Mouse (Mus musculus) hematopoietic multipotent progenitor cell, adult 10-12 weeks (in vitro differentiated cells): ENCODE data around the gene Olfr1121. TPM values are rescaled to one million over a fixed set of nuclear protein-coding genes. Genes with fewer than 3 reads are reported as not detected.

Source experiments
- polyA plus RNA-seq: library from polyadenylated mRNA; stranded (reverse); fragments of >175 nt; gene quantifications from 2 replicates; pipeline ENCODE4 v1.2.3, GENCODE M21; 2012; ENCODE audit warnings: low replicate concordance

The Olfr1121 gene
- polyA plus RNA-seq = not detected in 2 replicates

DNA sequence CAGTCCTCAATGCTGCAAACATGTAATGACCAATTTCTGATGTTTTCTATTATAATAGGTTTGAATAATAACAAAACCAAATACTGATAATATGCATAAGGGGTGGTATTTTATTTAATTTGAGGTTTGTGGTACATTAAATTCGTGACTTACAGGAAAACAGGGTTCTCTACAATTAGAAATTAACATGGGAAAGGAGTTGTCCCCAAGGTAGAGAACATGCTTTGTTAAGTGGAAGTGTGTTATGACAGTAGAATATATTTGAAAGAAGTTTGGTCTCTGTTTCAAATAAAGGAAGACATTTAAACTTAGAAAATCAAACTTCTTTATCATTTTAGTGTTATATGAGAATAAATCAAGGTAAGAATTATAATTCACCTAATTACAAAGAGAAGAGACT lies at the start of gene Olfr1121:
Gene Olfr1121 (plus strand): TSS at position 301 of the 400 bp plus-strand sequence.

DNA sequence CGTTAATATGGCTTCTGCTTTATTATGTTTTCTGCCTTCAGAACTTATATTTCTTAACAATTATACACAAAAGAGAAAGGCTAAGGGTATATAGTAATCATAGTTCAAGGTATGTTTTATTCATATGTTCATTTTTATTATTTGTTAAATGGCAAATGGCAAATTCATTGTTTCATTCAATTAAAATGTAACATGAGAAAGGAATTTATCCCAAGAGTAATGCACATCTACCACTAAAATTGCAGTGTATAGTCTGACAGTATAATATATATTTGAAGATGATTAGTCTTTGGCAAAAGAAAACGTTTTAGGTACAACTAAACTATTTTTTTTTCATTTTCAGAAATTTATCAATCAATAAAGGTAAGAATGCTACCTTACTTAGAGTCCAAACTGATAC lies 15.2 kb upstream of the Olfr1121 start, which contains the start of gene Olfr1120:
Gene Olfr1120 (plus strand): TSS at position 301 of the 400 bp plus-strand sequence.

GRCm38 (mm10) chr2:87385549-87385948 lies 15.9 kb downstream of the Olfr1121 start, which contains the start of gene Olfr1122:
Olfr1122 (plus strand) TSS chr2:87385849.

DNA sequence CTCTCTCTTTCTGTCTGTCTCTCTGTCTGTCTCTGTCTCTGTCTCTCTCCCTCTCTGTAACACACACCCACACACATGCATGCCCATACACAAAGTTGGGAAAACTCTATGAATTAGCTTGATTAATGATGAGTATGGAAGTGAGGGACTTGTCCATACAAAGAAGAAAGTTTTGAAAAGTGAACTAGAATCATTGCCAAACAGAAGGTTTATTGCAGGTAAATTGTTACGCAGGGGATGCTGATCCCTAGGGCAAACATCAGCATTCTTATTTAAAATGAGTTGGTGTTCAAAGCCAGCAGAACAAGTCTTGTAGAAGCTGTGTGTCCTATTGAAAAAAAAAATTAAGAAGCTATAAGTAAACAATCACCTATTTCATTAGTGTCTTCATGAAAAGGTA lies 46.6 kb downstream of the Olfr1121 start, which contains the start of gene Olfr1123:
Gene Olfr1123 (plus strand): TSS at position 301 of the 400 bp plus-strand sequence.

Other genes with a start within 250 kb of the Olfr1121 start
- gene Olfr1110, start 229.6 kb upstream of the Olfr1121 start, polyA plus RNA-seq = not detected in 2 replicates
- gene Olfr1111, start 217.3 kb upstream of the Olfr1121 start, polyA plus RNA-seq = not detected in 2 replicates
- gene Olfr1112, start 182.1 kb upstream of the Olfr1121 start, polyA plus RNA-seq = not detected in 2 replicates
- gene Olfr1113, start 160.9 kb upstream of the Olfr1121 start, polyA plus RNA-seq = not detected in 2 replicates
- gene Olfr1115, start 121.9 kb upstream of the Olfr1121 start, polyA plus RNA-seq = not detected in 2 replicates
- gene Olfr1116, start 102.4 kb upstream of the Olfr1121 start, polyA plus RNA-seq = not detected in 2 replicates
- not detected in 2 replicates for gene Olfr1118, start 62.3 kb upstream of the Olfr1121 start, polyA plus RNA-seq
- not detected in 2 replicates for gene Olfr1120, start 15.1 kb upstream of the Olfr1121 start, polyA plus RNA-seq
- 0.23 TPM in 1 of 2 replicates, not detected in the other for gene Olfr1122, start 16.0 kb downstream of the Olfr1121 start, polyA plus RNA-seq
- gene Olfr1123, start 46.7 kb downstream of the Olfr1121 start, polyA plus RNA-seq = not detected in 2 replicates
- gene Olfr1124, start 60.4 kb downstream of the Olfr1121 start, polyA plus RNA-seq = not detected in 2 replicates
- gene Olfr1126, start 84.1 kb downstream of the Olfr1121 start, polyA plus RNA-seq = not detected in 2 replicates
- not detected in 2 replicates for gene Pramel7, start 127.2 kb downstream of the Olfr1121 start, polyA plus RNA-seq
- gene Pramel6, start 136.7 kb downstream of the Olfr1121 start, polyA plus RNA-seq = not detected in 2 replicates
- gene Olfr153, start 161.9 kb downstream of the Olfr1121 start, polyA plus RNA-seq = not detected in 2 replicates
- not detected in 2 replicates for gene Olfr1128, start 175.6 kb downstream of the Olfr1121 start, polyA plus RNA-seq
- not detected in 2 replicates for gene Olfr1129, start 204.0 kb downstream of the Olfr1121 start, polyA plus RNA-seq
- gene Olfr1130, start 236.3 kb downstream of the Olfr1121 start, polyA plus RNA-seq = not detected in 2 replicates